Mouse (Mus musculus) layer of hippocampus, adult 9-10 months (tissue): ENCODE measurements around the gene Kansl1l.

Experiments
- DNase-seq: peaks from one replicate; pipeline ENCODE4 v3.0.0; 2022; ENCODE audit warnings: low spot score

Gene Kansl1l

GRCm38 (mm10) chr1:66816837-66817452 is 417 bp downstream of the Kansl1l start:
- DNase-seq, result peak; percentile 93

- peak; percentile 48 for DNase-seq
Observed at GRCm38 (mm10) chr1:66815941-66816777, 1.2 kb downstream of the Kansl1l start.

- no peak for DNase-seq
Observed at GRCm38 (mm10) chr1:66814756-66815155, 2.6 kb downstream of the Kansl1l start.

GRCm38 (mm10) chr1:66813191-66813590 is 4.2 kb downstream of the Kansl1l start:
- no peak for DNase-seq

- DNase-seq, result no peak
Observed at GRCm38 (mm10) chr1:66806821-66807220, 10.5 kb downstream of the Kansl1l start.

- no peak for DNase-seq
Observed at GRCm38 (mm10) chr1:66805408-66805807, 12.0 kb downstream of the Kansl1l start.

GRCm38 (mm10) chr1:66804710-66805109 is 12.7 kb downstream of the Kansl1l start:
- no peak for DNase-seq

- DNase-seq, result no peak
Observed at GRCm38 (mm10) chr1:66797962-66798361, 19.4 kb downstream of the Kansl1l start.

GRCm38 (mm10) chr1:66792838-66793466 is 24.4 kb downstream of the Kansl1l start:
- no peak for DNase-seq

GRCm38 (mm10) chr1:66782296-66782695 is 35.1 kb downstream of the Kansl1l start:
- no peak for DNase-seq

GRCm38 (mm10) chr1:66781027-66781426 is 36.3 kb downstream of the Kansl1l start:
- DNase-seq, result no peak

- DNase-seq, result no peak
Observed at GRCm38 (mm10) chr1:66778798-66779197, 38.6 kb downstream of the Kansl1l start.

GRCm38 (mm10) chr1:66777878-66778277 is 39.5 kb downstream of the Kansl1l start:
- DNase-seq, result no peak

GRCm38 (mm10) chr1:66768764-66769163 is 48.6 kb downstream of the Kansl1l start:
- DNase-seq, result no peak

- no peak for DNase-seq
Observed at GRCm38 (mm10) chr1:66730581-66730980, 86.8 kb downstream of the Kansl1l start.

GRCm38 (mm10) chr1:66712859-66713258 is 104.5 kb downstream of the Kansl1l start:
- DNase-seq, result no peak

- no peak for DNase-seq
Observed at GRCm38 (mm10) chr1:66704523-66704922, 112.8 kb downstream of the Kansl1l start.

- DNase-seq, result no peak
Observed at GRCm38 (mm10) chr1:66702623-66703345, 114.6 kb downstream of the Kansl1l start.

GRCm38 (mm10) chr1:66701576-66701940 is 115.8 kb downstream of the Kansl1l start:
- DNase-seq, result no peak

- peak; percentile 58 for DNase-seq
Observed at GRCm38 (mm10) chr1:66700693-66701575, 116.4 kb downstream of the Kansl1l start, which contains the start of gene Rpe. TSS of gene Rpe (plus strand) at chr1:66700831.

GRCm38 (mm10) chr1:66700149-66700692 is 117.1 kb downstream of the Kansl1l start:
- DNase-seq, result no peak
